Comparison of ENCODE assay signal across 12 mouse cellular contexts in genomic region chr7:70515341-70515851, GRCm38 (mm10).
A peak's percentile ranks its signal among the peaks of the same experiment; 100 is the strongest.
DNase-seq lines count a peak whose midpoint lies in the region; ATAC-seq and TF ChIP-seq lines count a peak whose summit lies in the region.
"Had no signal": no experiment of that assay in that cellular context is flagged by ENCODE, and none has a peak within 500 bp of the region (broad histone marks: within the 10 kb centered on the region; RNA-seq: fewer than 3 reads in every experiment).

No protein-coding gene starts in this region.

- no peaks in the 10 kb centered on the region for H3K9me3 ChIP-seq in embryonic facial prominence, embryonic 11.5 days (replicated peaks; ENCODE audit: control insufficient read depth, low read length)
- H3K9me3 ChIP-seq: midbrain, embryonic 12.5 days had no signal

- no peaks in the 10 kb centered on the region for H3K27me3 ChIP-seq in embryonic facial prominence, embryonic 11.5 days (ENCODE audit: control insufficient read depth, insufficient read depth, low read length)
- H3K27me3 ChIP-seq: midbrain, embryonic 12.5 days had no signal

- DNase-seq in gastrocnemius, adult 2 months = peak; percentile 15
- no peak for DNase-seq in gastrocnemius, adult 8-10 months (ENCODE audit: low spot score in 2 of 2)
- DNase-seq in embryonic facial prominence, embryonic 11.5 days (ENCODE audit: low spot score) = peak; percentile 20
- DNase-seq in kidney, postnatal 14 days = peak; percentile 42
- peak; percentile 49 to 82 for DNase-seq in lung, postnatal 4 days
- no peak for DNase-seq in cerebellum, adult 9-11 months
- no peak for DNase-seq in spleen, postnatal 14 days (ENCODE audit: low spot score in 2 of 2)
- DNase-seq in cerebellum, adult 11-12 months = no peak
- DNase-seq: cerebellum, adult 2 months; thymus, postnatal 36 days had no signal

- 24% methylated on average over 8 of the region's 8 CpGs for WGBS in embryonic facial prominence, embryonic 11.5 days

- no peak overlapping the region for H3K4me2 ChIP-seq in embryonic facial prominence, embryonic 11.5 days (ENCODE audit: low read depth, low read length)
- H3K4me2 ChIP-seq: midbrain, embryonic 12.5 days had no signal

- intact Hi-C loops in gastrocnemius, adult 2 months (cut with DNase I) = loop anchor here (10.0 kb wide), 1 partner anchor 109 kb away; no protein-coding TSS in a partner anchor

- no peak overlapping the region for H3K9ac ChIP-seq in embryonic facial prominence, embryonic 11.5 days (replicated peaks; ENCODE audit: low read length)
- H3K9ac ChIP-seq: midbrain, embryonic 12.5 days had no signal

- peak overlapping the region; percentile 48; the same call in 1 of the 2 replicates for H3K4me3 ChIP-seq in gastrocnemius, adult 2 months
- no peak overlapping the region for H3K4me3 ChIP-seq in embryonic facial prominence, embryonic 11.5 days (ENCODE audit: low read depth, low read length)
- H3K4me3 ChIP-seq: heart, adult 2 months; midbrain, embryonic 12.5 days had no signal

- no peak for TF ChIP-seq CTCF in gastrocnemius, adult 2 months (IDR thresholded peaks at IDR 0.05)

- H3K4me1 ChIP-seq in embryonic facial prominence, embryonic 11.5 days (ENCODE audit: control insufficient read depth, insufficient read depth, low read length) = peaks cover 3% of the 10 kb centered on the region

- no peaks in the 10 kb centered on the region for H3K36me3 ChIP-seq in embryonic facial prominence, embryonic 11.5 days (replicated peaks; ENCODE audit: control insufficient read depth, insufficient read depth, low read depth, low read length)
- H3K36me3 ChIP-seq: midbrain, embryonic 12.5 days had no signal

- no peak overlapping the region for H3K27ac ChIP-seq in gastrocnemius, adult 2 months
- H3K27ac ChIP-seq in embryonic facial prominence, embryonic 11.5 days (replicated peaks; ENCODE audit: low read depth, low read length) = no peak overlapping the region
- H3K27ac ChIP-seq: heart, adult 2 months; midbrain, embryonic 12.5 days had no signal

- ATAC-seq in embryonic facial prominence, embryonic 11.5 days (replicated peaks; ENCODE audit: insufficient number of reproducible peaks, low FRiP score, low TSS enrichment, low read depth) = 0 out of 2 replicates have a peak, but pooled peaks have one; percentile 39

Comparison
In these comparisons a context has a peak if more than half of its experiments do, and no peak if none do; other contexts are left out.
1. DNase-seq: peak in gastrocnemius, adult 2 months (single experiment), embryonic facial prominence, embryonic 11.5 days (single experiment), kidney, postnatal 14 days (single experiment) and lung, postnatal 4 days (2 of 2); none in gastrocnemius, adult 8-10 months (0 of 2), cerebellum, adult 9-11 months (single experiment), spleen, postnatal 14 days (0 of 2) and cerebellum, adult 11-12 months (single experiment).